Mouse (Mus musculus) spleen, postnatal 0 days (tissue): ENCODE data around the gene Dnase1. TPM values are rescaled to one million over a fixed set of nuclear protein-coding genes. Genes with fewer than 3 reads are reported as not detected.

Source experiments
- polyA plus RNA-seq: library from polyadenylated mRNA; unstranded; fragments of >200 nt; fragmentation: Nextera tagmentation; extraction: Ambion mirVana; gene quantifications from 2 replicates; pipeline ENCODE4 v1.2.1, GENCODE M21; 2015

Gene Dnase1
- 0.75 and 1.4 TPM in 2 replicates for polyA plus RNA-seq

DNA sequence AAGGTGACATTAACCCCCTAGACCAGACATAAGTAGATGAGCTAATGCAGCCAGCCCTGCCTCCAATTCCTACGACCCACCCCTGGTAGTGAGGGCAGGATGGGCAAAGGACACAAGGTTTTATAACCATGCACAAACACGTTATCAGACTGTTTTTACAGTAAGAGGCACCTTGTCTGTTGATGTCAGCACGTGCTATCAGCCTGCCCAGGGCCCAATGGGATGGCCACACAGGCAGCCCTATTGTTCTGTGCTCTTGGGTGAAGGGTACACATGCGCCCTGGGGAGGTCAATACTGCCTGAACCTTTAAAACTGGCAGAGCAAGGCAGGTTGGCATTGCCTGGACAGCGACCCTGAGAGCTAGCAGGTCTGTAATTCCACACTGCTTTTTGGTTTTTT lies at the start of gene Dnase1:
Gene Dnase1, plus strand, starts transcription at position 136 of the 400 bp plus-strand sequence.

DNA sequence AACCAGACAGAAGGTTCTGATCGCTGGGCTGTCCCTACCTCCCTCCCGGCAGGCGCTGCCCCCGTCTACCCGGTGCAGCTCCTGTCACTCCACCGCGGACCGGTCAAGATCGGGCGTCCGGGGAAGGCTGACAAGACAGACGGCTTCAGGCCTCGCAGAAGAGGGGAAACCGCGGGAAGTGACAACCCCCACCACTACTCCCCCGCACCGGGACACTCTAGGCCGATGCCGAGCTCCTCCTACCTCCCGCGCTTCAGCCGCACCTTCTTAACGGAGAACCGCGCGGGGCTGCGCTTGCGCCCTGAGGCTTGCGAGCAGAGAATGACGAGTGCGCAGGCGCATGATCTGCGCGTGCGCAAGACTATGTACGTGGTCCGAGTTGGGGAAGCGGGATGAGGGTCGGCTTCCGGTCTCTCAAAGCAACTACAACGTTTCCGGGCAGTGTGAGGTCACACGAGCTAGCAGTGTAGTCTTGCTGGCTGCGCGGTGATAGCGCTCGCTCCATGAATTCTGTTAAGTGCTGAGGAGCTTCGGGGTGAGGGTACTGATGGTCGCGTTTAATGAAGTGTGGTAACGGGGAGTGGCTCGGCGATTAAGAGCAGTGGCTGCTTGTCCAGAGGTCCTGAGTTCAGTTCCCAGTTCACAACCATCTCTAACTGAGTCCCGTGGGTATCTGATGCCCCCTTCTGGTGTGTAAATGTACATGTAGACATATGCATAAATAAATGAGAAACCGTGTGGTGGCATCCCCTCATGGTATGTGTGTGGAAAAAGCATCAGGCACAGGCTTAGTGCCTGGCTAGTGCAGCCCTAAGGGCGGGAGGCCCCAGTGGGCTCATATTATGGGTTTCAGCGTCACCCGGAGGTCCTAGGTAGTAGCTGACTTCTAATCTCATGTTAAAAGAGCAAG lies 33.0 kb upstream of the Dnase1 start, which contains the start of gene Slx4:
Gene Slx4, minus strand, starts transcription at position 282 of the 910 bp plus-strand sequence.

DNA sequence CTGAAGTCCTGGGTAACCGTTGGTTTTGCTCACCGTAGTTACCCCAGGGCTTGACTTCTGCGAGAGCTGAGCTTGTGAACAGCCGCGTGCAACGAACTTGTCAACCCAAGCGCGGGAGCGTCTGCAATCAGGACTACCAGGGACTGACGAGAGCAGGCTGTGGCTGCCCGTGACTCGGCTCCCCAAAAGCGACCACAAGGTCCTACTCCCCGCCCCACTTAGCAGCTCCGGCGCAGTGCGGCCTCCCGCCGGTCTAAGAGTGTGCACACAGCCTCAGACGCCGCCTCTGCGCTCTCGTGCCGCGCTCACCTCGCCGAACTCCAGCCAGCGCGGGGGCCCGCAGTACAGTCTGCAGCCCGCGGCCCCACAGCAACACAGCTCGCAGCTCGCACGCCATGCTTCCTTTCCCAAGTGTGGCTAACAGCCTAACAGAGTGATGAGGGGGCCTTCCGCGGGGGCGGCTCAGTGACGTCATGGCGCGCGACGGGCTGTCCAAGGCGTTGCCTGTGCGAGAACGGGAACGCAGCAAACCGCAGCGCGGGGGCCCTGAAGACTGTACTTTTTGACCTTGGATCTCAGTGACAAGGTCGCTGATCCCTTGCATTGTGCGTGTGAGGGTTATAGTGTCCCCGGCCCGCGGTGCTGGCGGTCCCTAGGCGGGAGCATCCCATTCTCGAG lies 40.8 kb downstream of the Dnase1 start, which contains the start of gene Trap1:
Gene Trap1, minus strand, starts transcription at position 444 of the 678 bp plus-strand sequence.

Other genes starting within 250 kb of the Dnase1 start
- 0.05 TPM in 1 of 2 replicates, not detected in the other for gene Olfr15, start 206.1 kb upstream of the Dnase1 start, polyA plus RNA-seq
- 0.25 and 0.40 TPM in 2 replicates for gene Zfp174, start 189.7 kb upstream of the Dnase1 start, polyA plus RNA-seq
- gene Naa60, start 164.6 kb upstream of the Dnase1 start, polyA plus RNA-seq = 24.0 and 29.9 TPM in 2 replicates
- gene Zfp597, start 152.4 kb upstream of the Dnase1 start, polyA plus RNA-seq = 2.1 and 3.5 TPM in 2 replicates
- gene Gm20695, start 152.3 kb upstream of the Dnase1 start, polyA plus RNA-seq = 0.38 and 1.2 TPM in 2 replicates
- gene 1700037C18Rik, start 128.3 kb upstream of the Dnase1 start, polyA plus RNA-seq = 6.1 and 6.3 TPM in 2 replicates
- 16.4 and 17.4 TPM in 2 replicates for gene Cluap1, start 128.1 kb upstream of the Dnase1 start, polyA plus RNA-seq
- gene Nlrc3, start 60.3 kb upstream of the Dnase1 start, polyA plus RNA-seq = 0.82 and 1.5 TPM in 2 replicates
- gene Slx4, start 33.2 kb upstream of the Dnase1 start, polyA plus RNA-seq = 8.3 and 8.5 TPM in 2 replicates
- gene Trap1, start 40.9 kb downstream of the Dnase1 start, polyA plus RNA-seq = 49.4 and 53.1 TPM in 2 replicates
- 18.8 and 29.4 TPM in 2 replicates for gene Crebbp, start 177.1 kb downstream of the Dnase1 start, polyA plus RNA-seq